Mouse (Mus musculus): ENCODE measurements around the gene Abcg1. TPM values are rescaled to one million over a fixed set of nuclear protein-coding genes. Genes with fewer than 3 reads are reported as not detected.

Gene Abcg1
- polyA plus RNA-seq, 1 experiment from 2014 or later, result 21.8 TPM

DNA sequence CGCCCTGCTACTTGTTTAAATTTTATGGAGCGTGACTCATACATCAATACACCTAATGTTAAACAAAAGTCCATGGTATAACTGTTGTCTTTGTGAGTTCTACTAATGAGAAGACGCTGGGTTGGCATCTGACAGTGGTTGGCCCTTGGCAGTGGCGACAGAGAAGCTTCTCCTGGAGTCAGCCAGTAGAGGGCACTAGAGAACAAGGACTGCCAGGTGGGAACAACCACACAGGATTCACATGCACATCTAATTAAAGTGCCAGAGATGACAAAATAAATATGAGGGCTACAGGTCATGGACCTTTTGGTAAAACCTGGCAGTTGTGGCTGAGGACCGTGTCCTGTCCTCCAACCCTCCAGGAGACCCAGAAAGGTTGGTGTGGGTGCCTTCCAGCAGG lies 80.9 kb downstream of the Abcg1 start:
- Histone ChIP-seq H3K9ac (replicated peaks) (no peak overlapping the region), H3K4me3 (replicated peaks) (no peak overlapping the region), H3K4me1 (replicated peaks) (no peaks in the 10 kb centered on the region), H3K27me3 (no peaks in the 10 kb centered on the region), H3K36me3 (no peaks in the 10 kb centered on the region), H3K4me2 (replicated peaks) (no peak overlapping the region), H3K27ac (no peak overlapping the region), H3K9me3 (no peaks in the 10 kb centered on the region)
- ATAC-seq, result no peak
- WGBS, result 23% methylated on average over 5 of the region's 5 CpGs

DNA sequence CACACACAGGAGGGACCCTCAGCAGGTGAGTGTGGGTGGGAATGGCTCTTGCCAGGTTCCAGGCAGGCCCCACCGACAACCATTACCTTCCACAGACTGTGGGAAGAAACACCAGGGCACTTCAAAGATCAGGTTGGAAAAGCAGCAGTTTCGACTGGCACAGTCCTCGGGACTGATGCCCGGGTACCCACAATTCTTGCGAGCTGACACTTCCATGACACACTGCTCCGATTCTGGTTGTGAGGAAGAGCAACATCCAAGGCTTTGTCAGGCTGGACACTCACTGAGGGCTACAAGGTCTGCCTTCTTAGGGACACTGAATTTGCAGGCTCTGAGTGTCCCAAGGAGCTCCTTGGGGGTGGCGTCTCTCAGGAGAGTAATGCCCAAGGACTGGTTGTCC lies 84.6 kb downstream of the Abcg1 start:
- no peak for ATAC-seq
- Histone ChIP-seq H3K4me1 (replicated peaks) (no peaks in the 10 kb centered on the region), H3K4me2 (replicated peaks) (no peak overlapping the region), H3K36me3 (no peaks in the 10 kb centered on the region), H3K9ac (replicated peaks) (no peak overlapping the region), H3K27me3 (no peaks in the 10 kb centered on the region), H3K27ac (no peak overlapping the region), H3K9me3 (no peaks in the 10 kb centered on the region), H3K4me3 (replicated peaks) (no peak overlapping the region)
- 94% methylated on average over 7 of the region's 7 CpGs for WGBS

DNA sequence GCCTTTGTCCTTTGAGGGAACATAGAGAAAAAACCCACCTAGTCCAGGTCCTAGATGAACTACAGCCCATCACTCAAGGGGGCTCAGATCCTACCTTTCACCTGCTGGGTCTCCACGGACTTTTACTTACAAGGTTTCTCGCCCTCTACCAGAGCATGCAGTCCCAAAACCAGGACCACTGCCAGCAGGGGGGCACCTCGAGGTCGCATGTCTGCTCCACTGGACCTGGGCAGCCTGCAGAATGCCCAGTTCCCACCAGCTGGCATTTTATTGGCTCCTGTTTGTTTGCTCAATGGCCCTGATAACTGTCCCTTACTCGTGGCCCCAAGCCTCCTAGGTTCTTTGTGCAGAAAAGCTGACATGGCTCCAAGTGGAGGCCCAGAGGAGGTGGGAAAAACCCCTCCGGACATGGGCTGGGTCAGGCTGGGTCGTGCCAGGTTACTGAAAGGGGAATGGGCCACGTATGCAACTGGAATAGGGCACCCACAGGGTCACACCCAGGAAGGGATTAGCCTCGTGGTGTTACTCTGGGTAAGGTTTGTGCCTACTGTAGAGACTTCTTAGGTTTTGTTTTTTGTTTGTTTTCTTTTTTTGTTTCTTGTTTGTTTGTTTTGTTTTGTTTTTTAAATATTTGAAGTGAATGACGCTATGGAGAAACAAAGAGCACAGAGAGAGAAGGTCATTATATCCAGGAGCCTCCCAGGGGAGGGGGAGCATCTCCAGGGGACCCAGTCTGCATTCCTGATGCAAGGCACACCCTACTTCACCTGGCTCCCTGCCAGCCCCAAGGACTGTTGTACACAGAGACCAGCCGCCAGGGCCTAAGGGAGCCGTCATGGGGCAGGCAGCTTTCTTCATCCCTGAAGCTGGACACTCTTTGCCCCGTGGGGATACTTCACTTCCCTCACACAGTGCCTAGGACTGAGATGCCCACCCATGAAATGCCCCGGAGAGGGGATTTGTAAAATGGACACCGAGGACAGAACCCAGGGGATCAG lies 86.9 kb downstream of the Abcg1 start, which contains the start of gene Tff2:
Gene Tff2 (minus strand): TSS at position 243 of the 998 bp plus-strand sequence.
- WGBS, result 72% methylated on average over 15 of the region's 15 CpGs
- H3K4me1 ChIP-seq (replicated peaks), result no peaks in the 10 kb centered on the region
- H3K9ac ChIP-seq (replicated peaks), result no peak within 1 kb of the TSS

DNA sequence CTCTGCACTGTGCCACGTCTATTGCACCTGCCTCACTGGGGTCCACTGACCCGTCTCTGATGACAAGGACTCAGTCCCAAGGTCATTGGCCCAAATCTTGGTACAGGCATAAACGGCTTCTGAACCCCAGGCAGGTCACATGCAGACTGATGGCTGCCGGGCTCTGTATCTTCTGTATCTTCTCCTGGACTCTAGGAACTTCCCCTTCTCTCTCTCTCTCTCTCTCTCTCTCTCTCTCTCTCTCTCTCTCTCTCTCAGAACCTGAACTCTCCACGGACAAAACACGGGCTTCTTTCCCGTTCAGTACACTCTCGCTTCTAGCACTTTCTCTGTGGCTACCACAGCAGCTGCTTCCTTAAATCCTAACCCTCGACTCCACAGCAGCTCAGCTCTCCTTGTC lies 88.5 kb downstream of the Abcg1 start:
- Histone ChIP-seq H3K4me3 (replicated peaks) (no peak overlapping the region), H3K27ac (no peak overlapping the region), H3K4me2 (replicated peaks) (no peak overlapping the region), H3K9me3 (no peaks in the 10 kb centered on the region), H3K36me3 (no peaks in the 10 kb centered on the region), H3K9ac (replicated peaks) (no peak overlapping the region), H3K27me3 (no peaks in the 10 kb centered on the region), H3K4me1 (replicated peaks) (no peaks in the 10 kb centered on the region)
- ATAC-seq, result no peak
- WGBS, result 86% methylated on average over 9 of the region's 9 CpGs

More for the DNA sequence above, 86.9 kb downstream of the Abcg1 start, which contains the start of gene Tff2:
- Histone ChIP-seq H3K9me3 (no peaks in the 10 kb centered on the region), H3K36me3 (no peaks in the 10 kb centered on the region), H3K4me3 (replicated peaks) (no peak within 1 kb of the TSS), H3K27me3 (no peaks in the 10 kb centered on the region), H3K4me2 (replicated peaks) (no peak within 1 kb of the TSS), H3K27ac (no peak within 1 kb of the TSS)
- ATAC-seq, result no peak

DNA sequence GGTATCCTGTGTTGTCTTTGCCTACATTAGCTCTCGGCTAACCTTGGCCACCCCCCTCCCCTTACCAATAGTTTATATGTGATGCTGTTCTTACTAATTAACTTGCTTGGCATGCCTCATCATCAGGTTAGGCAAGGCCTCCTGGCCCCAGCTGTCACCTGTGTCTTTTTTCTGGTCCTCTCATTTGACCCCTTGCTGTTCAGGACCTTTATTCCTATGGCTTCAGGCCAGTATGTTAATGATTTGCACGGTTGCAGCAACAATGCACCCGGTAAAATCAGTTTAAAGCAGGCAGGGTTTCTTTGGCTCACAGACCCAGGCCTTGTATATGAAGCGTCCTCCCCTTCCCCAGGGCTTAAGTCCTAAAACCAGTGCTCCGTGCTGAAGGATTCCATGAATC lies 95.0 kb downstream of the Abcg1 start:
- no peak overlapping the region for H3K9ac ChIP-seq (replicated peaks)
- no peak overlapping the region for H3K4me2 ChIP-seq (replicated peaks)
- H3K27ac ChIP-seq, result no peak overlapping the region
- no peaks in the 10 kb centered on the region for H3K36me3 ChIP-seq
- 41% methylated on average over 5 of the region's 5 CpGs for WGBS
- no peak overlapping the region for H3K4me3 ChIP-seq (replicated peaks)
- no peaks in the 10 kb centered on the region for H3K27me3 ChIP-seq
- peaks cover 5% of the 10 kb centered on the region; the same call in 1 of the 2 replicates for H3K4me1 ChIP-seq (replicated peaks)
- no peaks in the 10 kb centered on the region for H3K9me3 ChIP-seq
- ATAC-seq, result no peak

DNA sequence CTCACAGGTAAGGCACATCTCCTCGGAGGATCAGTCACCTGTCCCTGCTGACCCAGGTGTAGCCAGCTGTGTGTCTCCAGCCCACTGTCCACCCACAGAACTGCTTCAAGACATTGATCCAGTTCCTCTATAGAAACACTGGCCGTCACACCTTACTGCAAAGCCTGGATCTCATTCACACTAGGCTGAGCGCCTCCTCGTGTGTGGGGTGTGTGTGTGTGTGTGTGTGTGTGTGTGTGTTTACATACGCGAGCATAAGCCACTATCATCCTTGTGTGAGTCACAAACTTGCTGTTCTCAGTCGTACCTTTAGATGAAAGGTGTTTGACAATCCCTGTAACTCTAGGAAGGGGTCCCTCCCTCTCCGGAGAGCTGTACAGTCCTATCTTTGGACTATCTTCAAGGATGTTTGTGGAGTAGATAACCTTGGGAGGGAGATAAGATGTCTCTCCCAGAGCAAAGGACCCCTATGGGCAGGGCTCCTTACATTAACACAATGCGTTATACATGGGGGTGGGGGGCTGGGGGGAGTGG lies 95.6 kb downstream of the Abcg1 start:
- Histone ChIP-seq H3K4me1 (replicated peaks) (peaks cover 5% of the 10 kb centered on the region; the same call in 1 of the 2 replicates), H3K4me3 (replicated peaks) (no peak overlapping the region), H3K36me3 (no peaks in the 10 kb centered on the region), H3K27me3 (no peaks in the 10 kb centered on the region), H3K9me3 (no peaks in the 10 kb centered on the region), H3K27ac (no peak overlapping the region), H3K4me2 (replicated peaks) (no peak overlapping the region), H3K9ac (replicated peaks) (no peak overlapping the region)
- no peak for ATAC-seq
- WGBS, result 85% methylated on average over 9 of the region's 9 CpGs

DNA sequence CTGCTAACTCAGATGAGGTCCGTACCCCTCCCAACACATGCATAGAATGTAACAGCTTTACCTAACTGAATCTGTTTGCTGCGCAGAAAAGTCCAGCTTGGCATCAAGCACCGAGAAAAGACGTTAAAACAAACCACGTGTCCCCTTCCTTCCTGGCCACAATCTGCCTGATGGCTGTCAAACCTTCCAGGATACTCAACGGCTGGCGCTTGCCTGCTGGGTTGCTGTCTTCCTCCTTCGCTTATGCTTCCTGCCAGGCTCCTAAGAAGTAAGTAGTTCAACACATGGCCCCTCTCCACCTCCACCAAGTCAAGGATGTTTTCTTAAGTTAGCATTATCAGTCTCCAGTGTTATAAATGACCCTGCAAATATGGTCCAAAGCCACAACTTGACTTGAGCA lies 96.3 kb downstream of the Abcg1 start:
- 89% methylated on average over 8 of the region's 8 CpGs for WGBS
- Histone ChIP-seq H3K4me2 (replicated peaks) (no peak overlapping the region), H3K9ac (replicated peaks) (no peak overlapping the region)

DNA sequence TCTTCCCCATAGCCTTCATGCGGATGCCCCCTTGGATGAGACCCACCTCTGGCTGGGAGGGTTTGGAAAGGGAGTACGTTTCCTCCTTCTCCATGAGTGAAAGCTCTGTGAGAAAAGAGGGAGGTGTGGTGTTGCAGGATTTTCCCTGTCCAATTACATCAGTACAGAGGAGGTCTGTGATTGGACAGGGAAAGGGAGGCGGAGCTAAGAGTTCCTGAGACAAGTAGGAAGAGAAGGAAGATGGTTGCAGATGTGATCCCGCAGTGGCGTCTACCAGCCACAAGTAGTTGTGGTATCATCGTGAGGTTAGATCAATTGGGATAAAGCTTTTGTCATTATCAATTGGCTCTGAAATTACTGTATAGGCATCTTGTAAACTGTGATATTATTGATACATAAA lies 100.4 kb downstream of the Abcg1 start:
- WGBS, result 76% methylated on average over 6 of the region's 6 CpGs
- H3K4me2 ChIP-seq (replicated peaks), result no peak overlapping the region
- H3K27me3 ChIP-seq, result no peaks in the 10 kb centered on the region
- H3K36me3 ChIP-seq, result no peaks in the 10 kb centered on the region
- H3K9ac ChIP-seq (replicated peaks), result no peak overlapping the region
- ATAC-seq, result no peak
- H3K4me1 ChIP-seq (replicated peaks), result peaks cover under 1% of the 10 kb centered on the region; the same call in 1 of the 2 replicates
- no peak overlapping the region for H3K4me3 ChIP-seq (replicated peaks)
- H3K9me3 ChIP-seq, result no peaks in the 10 kb centered on the region
- no peak overlapping the region for H3K27ac ChIP-seq

More for the DNA sequence above, 96.3 kb downstream of the Abcg1 start:
- Histone ChIP-seq H3K36me3 (no peaks in the 10 kb centered on the region), H3K4me1 (replicated peaks) (peaks cover 5% of the 10 kb centered on the region; the same call in 1 of the 2 replicates), H3K27me3 (no peaks in the 10 kb centered on the region), H3K9me3 (no peaks in the 10 kb centered on the region), H3K27ac (no peak overlapping the region), H3K4me3 (replicated peaks) (no peak overlapping the region)
- ATAC-seq, result no peak

DNA sequence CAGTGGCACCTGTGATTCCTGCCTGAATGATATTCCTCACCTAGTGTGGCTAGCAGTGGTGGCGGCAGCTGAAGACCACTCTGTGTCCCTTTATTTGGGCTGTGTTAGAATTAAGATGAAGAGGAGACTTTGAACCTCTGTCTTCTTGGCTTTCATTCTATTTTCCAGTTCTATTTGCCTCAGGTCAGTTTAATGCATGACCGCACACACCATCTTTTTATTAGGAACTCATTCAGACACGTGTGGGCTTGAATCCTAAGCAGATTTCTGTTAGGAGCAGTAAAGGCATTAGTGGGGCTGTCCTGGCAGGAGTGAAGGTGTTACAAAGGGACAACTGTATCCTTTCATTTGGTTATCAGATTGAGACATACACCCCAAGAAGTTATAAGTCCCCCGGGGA lies 102.8 kb downstream of the Abcg1 start:
- Histone ChIP-seq H3K9ac (replicated peaks) (no peak overlapping the region), H3K27ac (no peak overlapping the region), H3K27me3 (no peaks in the 10 kb centered on the region), H3K4me3 (replicated peaks) (no peak overlapping the region), H3K4me2 (replicated peaks) (no peak overlapping the region), H3K9me3 (no peaks in the 10 kb centered on the region), H3K36me3 (no peaks in the 10 kb centered on the region), H3K4me1 (replicated peaks) (no peaks in the 10 kb centered on the region)
- WGBS, result 62% methylated on average over 4 of the region's 4 CpGs
- no peak for ATAC-seq

DNA sequence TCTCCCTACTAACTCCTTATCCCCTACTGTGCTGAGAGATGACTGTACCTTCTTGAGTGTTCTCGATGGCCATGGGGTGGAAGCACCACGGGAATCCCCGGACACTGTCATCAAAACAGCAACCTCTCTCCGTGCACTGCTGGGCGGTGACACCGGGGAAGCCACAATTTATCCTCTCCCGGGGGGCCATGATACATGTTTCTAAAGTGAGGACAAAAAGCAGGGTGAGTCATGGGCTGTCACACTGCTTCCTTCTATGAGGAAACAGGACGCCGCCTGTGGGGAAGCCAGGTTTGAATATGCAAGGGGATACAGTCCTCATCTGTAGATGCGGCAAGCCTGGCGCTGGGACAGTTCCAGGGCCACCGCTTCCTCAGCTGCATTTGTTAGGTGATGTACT lies 105.1 kb downstream of the Abcg1 start:
- Histone ChIP-seq H3K27ac (no peak overlapping the region), H3K36me3 (no peaks in the 10 kb centered on the region), H3K4me1 (replicated peaks) (no peaks in the 10 kb centered on the region), H3K4me2 (replicated peaks) (no peak overlapping the region), H3K27me3 (no peaks in the 10 kb centered on the region), H3K9ac (replicated peaks) (no peak overlapping the region), H3K4me3 (replicated peaks) (no peak overlapping the region), H3K9me3 (no peaks in the 10 kb centered on the region)
- WGBS, result 95% methylated on average over 12 of the region's 12 CpGs
- no peak for ATAC-seq

DNA sequence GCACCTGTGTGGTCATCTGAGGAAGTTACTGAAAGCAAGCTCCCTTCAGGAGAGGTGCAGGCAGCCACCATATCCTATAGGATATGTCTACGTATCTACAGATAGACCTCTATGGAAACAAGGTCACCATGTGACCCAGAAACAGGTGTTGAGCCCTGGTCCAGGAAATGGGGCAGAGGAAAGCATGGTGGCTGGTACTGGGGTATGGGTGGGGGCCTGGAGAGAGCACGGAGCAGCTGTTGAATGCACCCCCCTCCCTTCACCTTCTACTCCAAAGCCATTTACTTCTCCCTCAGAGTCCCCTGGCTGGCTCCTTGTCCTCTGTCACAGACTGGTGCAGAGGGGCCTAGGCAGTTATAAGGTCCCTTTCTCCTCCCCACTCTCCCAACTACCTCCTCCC lies 106.3 kb downstream of the Abcg1 start:
- 74% methylated on average over 2 of the region's 2 CpGs for WGBS

DNA sequence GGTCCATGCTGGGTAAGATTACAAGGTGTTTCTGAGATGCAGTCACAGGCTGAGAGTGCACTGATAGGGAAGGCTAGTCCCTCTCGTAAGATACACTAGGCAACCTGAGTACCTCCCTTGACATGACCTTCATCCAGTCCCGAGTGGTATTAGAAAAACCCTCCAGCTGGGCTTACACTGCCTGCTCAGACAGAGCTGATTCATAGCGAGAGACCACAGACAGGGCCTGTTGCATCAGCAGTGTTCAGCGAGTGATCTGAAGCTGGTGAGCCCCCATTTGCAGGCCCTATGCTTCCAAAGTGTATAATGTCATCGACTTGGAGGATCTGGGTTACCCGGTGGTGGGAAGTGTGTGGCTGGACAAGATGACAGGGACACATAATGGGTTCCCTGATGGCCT lies 107.7 kb downstream of the Abcg1 start, which contains the start of gene Tff1:
Gene Tff1 (minus strand): TSS at position 151 of the 400 bp plus-strand sequence.
- no peak for ATAC-seq
- H3K27ac ChIP-seq, result no peak within 1 kb of the TSS
- no peak within 1 kb of the TSS for H3K4me3 ChIP-seq (replicated peaks)
- H3K9ac ChIP-seq (replicated peaks), result no peak within 1 kb of the TSS
- WGBS, result 89% methylated on average over 6 of the region's 6 CpGs
- no peaks in the 10 kb centered on the region for H3K27me3 ChIP-seq
- H3K4me1 ChIP-seq (replicated peaks), result no peaks in the 10 kb centered on the region
- no peaks in the 10 kb centered on the region for H3K36me3 ChIP-seq
- H3K4me2 ChIP-seq (replicated peaks), result no peak within 1 kb of the TSS
- H3K9me3 ChIP-seq, result no peaks in the 10 kb centered on the region

More for the DNA sequence above, 106.3 kb downstream of the Abcg1 start:
- H3K4me3 ChIP-seq (replicated peaks), result no peak overlapping the region
- no peaks in the 10 kb centered on the region for H3K27me3 ChIP-seq
- no peak overlapping the region for H3K4me2 ChIP-seq (replicated peaks)
- no peak overlapping the region for H3K9ac ChIP-seq (replicated peaks)
- no peaks in the 10 kb centered on the region for H3K36me3 ChIP-seq
- no peak overlapping the region for H3K27ac ChIP-seq
- ATAC-seq, result no peak
- no peaks in the 10 kb centered on the region for H3K4me1 ChIP-seq (replicated peaks)
- H3K9me3 ChIP-seq, result no peaks in the 10 kb centered on the region
